Mouse (Mus musculus) cerebellum, adult 11-12 months (tissue): ENCODE measurements at regions not wholly inside any gene's neighbourhood (a gene's known extent, or its start where the extent isn't known, plus 50 kb on each side); places are given as distances from the start of the nearest gene placed in this dataset.

ENCODE experiments used
- DNase-seq: peaks from one replicate; pipeline ENCODE4 v3.0.0; 2022

DNA sequence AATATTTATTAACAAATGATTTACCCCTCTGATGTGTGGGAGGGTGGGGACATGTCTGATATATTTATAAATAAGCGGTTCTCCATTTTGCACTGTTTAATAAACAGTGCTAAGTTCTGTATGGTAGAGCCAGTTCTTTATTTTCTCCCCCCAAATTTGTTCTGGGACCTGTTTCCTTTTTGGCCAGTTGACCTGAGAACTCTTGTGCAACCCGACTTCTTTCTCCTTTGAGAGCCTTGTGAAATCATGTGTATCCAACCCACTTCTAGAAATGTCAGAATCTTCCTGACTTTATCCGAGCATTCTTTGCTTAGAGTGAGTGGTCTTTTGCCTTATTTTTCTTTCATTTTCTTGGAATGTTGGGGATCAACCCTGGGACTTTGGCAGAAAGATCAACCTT, 102.6 kb upstream of the Tgfbr2 start:
- DNase-seq = no peak

DNA sequence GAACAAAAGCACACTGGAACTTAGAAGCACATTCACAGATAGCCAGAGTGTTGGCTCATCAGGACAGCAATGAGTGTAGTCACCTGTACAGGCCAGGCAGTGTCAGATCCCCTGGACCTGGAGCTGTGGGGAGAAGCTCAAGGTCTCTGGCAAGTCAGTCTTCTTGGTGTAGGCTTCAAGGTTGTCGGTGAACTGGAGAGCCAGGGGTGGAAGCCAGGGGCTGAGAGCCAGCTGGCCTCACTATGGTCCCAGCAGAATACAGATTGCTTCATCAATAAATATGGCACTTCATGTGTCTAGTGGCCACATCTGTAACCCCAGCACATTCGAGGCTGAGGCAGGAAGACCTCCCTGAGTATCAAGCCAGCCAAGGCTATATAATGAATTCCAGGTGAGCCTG, 101.0 kb upstream of the Tgfbr2 start:
- DNase-seq = no peak

DNA sequence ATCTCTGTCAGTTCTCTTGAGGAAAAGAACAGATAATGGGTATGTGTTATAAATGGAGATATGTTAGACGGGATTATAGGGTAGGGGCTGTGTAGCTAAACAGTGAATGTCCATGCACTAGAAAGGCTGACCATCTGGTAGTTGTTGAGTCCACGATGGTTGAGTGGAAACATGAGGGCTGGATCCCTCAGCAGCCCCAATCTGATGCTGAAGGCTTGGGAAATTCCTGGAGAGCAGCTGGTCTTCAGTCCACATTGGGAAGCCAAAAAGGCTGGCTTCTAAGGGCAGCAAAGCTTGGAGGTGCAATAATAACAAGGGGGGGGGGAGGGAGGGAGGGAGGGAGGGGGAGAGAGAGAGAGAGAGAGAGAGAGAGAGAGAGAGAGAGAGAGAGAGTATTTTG, 97.3 kb upstream of the Tgfbr2 start:
- no peak for DNase-seq

DNA sequence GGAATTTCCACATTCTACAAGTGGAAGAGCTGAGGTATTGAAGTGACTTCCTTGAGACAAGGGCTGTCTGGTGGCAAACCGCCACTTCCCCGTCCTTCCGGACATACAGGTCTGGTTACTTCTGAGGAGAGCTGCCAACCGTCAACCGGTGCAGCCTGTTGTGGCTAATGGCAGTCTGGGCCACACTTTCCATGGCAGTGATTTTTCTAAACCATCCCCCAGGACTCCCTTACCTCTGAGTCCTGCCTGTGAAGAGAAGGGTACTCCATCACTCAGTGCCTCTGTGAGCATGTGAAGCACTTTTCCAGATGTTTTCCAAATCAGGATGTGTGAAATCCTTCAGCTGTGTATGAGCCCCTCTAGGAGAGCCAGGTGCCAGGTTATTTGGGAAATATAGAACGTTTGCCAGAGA, 95.3 kb upstream of the Tgfbr2 start:
- no peak for DNase-seq

DNA sequence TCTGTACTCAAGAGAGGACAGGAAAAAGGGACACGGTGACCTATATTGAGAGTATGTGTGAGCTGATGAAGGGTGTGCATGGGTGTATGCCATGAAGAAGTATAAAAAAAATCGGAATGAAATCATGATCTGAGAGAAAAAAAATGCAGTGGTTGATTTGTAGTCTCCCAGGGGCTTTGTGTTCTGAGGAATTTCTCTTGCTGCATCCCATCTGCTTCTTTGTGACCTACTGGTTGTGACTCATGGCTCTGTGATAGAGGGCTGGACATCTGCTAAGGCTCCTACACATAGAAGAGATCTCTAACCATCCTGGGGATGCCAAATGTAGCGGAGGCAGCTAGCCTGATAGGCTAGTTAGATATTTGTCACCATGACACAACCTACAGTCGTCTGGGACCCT, 92.3 kb upstream of the Tgfbr2 start:
- DNase-seq = no peak

DNA sequence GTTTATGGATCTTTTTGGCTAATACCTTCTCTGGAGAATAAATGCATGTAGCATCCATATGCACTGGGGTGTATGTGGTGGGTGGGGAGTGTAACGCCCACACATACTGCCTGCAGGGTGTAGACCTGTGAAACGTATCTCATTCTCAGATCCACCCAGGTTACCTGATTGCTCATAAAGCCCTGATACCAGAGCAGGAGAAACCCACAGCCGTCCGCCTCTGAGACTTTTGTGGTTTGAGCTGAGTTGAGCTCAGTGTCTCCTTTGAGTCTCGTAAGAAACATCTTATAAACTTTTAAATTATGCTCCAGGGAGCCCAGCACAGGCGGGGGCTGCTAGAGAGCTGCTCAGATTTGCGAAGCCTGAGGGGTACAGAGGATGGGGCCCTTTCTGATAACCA, 88.7 kb upstream of the Tgfbr2 start:
- no peak for DNase-seq

DNA sequence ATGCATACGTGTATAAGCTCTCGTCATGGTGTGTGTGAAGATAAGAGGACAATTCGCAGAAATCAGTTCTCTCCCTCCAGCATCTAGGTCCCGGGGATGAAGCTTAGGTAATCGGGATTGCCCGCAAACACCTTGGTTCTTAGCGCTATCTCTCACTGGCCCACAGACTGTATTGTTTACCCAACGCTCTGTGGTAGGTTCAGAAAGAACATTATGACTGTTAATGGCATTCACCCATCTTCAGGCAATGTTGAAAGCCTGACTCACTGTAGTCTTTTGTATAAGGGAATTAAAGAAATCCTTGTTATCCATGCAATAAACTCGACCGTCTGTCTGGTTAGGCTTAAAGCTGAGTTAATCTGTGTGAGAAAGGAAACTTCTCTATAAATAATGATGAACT, 84.4 kb upstream of the Tgfbr2 start:
- DNase-seq = no peak

DNA sequence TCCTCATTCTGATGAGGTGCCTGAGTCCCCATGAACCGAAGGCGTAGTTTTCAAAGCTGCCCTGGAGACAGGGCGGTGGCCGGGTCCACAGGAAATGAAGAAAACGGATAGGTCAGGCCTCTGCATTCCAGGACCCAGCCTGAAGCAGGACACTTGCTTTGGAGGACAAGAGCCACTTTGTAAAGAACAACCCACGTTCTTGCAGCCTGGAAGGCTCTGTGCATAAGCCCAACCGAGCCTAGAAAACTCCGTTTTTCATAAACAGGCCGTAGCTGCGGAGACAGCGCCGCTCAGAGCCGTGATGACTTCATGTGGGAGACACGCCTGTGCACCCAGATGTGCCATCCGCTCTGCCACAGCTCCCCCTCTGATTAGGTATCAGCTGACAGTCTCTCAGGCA, 78.4 kb upstream of the Tgfbr2 start:
- DNase-seq = peak; percentile 11

DNA sequence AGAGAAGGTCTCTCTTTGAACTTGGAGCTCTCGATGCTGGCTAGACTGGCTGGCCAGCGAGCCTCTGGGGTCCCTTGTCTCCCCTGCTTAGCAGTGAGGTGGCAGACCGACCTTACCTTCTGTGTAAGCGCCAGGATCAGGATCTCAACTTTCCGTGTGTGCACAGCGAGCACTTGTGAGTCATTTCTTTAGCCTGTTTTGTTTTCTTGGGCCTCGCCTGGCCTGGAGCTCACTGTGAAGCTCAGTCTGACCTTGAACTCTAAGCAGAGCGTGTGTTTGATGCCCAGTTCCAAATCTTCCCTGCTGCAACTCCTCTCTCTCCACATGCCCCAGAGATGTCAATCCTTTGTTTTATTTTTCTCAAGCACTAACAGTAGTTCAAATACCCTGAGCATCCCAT, 77.6 kb upstream of the Tgfbr2 start:
- DNase-seq = no peak

DNA sequence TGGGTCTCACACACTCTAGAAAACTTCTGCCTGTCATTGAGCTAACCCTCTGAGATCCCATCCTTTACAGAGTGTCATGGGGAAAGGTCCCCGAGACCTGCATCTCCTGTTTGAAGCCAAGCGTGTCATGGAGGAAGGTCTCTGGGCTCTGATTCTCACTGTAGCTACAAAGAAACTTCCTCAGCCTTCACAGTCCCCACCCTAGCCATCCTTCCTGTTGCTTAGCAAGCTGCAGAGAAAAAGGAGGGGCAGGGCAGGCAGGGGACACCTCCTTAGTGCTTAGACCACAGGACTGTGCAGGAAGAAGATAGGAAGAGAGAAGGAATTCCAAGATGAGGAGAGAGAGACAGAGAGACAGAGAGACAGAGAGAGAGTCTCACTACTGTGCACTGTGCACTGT, 74.6 kb upstream of the Tgfbr2 start:
- DNase-seq = no peak

DNA sequence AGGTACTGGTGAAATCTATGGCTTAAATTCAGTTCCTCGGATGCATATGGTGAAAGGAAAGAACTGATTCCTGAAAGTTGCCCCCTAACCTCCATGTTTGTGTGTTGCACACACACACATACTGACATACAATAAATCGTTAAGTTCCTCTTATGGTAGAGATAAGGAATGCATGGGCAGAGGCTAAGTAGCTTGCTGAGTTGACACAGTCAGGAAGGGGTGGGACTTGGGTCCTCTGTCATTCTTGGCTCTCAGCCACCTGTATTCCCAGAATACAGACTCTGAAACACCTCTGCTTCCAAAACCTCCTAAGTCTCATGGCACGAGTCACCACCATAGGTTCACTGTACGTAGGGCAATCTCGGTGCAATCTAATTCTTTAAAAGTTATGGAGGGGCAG, 70.0 kb upstream of the Tgfbr2 start:
- DNase-seq = no peak

DNA sequence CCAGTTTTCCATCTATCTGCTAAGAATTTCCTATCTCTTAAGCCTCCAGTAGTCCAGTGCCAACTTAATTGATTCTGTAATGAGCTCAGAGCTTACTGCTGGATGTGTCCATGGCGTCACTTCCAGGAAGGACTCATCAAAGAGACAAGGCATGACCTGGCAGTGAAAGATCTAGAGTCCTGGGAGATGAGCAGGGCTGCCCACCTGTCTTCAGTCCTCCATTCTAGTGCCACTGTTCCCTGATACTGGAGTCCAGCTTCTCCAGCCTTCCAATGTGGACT, 69.4 kb upstream of the Tgfbr2 start:
- DNase-seq = no peak

DNA sequence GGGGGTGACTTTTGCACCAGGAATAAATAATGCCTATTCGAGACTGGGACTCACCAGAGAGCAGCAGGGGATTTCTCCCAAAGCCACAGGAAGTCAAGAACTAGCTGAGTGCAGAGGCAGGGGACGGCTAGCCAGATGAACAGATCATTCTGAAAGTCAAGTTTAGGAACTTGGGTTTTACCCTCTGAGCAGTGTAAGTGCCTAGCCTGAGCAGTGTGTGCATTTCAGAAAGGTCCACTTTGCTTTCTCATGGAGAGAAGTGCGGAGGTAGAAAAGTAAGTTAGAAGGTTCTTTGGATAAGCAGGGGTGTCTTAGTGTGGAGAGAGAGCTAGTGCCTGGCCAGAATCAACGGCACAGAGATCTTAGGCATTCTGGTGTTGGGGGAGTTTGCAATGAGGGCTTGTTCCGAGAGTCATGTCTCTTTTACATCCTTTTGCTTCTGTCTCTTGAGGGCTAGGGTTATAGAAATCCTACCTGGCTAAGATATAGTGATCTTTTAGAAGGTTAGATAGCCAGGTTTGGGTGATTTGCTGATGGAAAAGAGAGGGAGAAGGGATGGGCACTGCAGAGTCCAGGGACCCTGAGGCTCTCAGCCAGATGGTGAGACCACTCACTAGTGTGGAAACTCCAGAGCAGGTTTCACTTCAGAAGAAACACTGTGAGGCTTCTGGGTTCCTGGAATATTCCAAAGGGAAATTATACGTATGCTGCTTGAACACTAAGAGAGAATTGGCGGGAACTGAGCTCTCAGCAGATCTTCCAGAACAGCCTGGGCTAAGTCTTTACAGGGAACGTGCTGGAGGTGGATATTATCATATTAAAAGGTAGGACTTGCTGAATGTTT, 68.8 kb upstream of the Tgfbr2 start:
- DNase-seq = no peak

DNA sequence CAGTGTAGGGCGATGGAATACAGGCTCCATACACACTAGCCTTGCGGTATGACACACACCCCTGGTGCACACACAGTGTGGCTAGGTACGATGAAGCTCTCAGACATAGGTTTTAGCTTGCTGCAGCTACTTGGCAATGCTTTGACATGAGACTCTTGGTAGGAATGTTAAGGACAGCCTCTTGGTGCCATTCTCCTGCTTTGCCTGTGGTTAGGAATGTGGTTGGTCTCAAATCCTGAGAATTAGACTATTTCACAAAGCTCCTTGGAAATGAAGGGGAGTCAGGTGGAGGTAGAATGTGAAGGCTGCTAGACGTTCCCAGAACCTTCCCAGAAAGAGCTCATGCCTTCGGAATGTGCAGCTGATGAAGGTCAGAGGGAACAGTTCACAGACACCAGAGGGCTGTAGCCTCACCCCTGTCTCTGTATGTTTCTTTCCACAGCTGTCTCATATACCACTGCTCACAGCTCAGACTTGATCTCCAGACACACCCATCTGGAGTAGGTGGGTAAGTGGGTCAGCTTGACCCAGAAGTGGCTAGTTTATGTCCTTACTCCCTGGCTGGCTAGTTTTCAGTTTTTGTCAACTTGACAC, 66.9 kb upstream of the Tgfbr2 start:
- DNase-seq = no peak

DNA sequence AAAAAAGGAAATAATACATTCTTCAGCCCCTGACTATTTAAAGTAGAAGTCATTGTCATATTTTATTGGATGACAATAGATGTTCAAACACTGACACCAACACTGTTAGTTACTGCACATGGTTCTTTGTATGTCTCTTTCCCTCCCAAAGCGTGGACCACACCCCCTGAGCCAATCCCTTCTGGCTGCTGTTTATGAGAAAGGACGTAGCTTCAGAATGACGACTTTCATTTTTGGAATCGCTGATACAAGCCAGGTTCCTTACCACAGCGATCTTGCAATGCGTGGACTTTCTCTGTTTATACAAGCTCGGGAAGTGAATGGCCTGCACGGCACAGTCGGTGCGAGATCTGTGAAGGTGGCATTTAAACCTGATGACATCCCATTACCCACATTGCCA, 66.1 kb upstream of the Tgfbr2 start:
- no peak for DNase-seq

DNA sequence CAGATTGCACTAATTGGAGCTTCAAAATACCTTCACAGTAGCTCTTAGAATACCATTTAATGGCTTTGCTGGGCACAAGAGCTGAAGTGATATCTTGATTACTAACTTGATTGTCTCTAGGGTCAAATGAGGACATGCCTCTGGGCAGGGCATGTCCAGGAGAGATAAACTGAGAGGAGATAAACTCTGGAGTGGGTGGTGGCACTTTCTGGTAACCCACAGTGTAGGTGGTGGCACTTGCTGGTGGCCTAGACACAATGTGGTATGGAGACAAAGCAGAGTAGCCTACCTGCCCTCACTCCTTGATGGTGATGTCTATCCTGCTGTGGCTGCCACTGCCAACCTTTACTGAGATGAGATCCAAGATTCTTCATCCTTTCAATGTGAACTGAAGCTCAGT, 61.7 kb upstream of the Tgfbr2 start:
- DNase-seq = no peak

DNA sequence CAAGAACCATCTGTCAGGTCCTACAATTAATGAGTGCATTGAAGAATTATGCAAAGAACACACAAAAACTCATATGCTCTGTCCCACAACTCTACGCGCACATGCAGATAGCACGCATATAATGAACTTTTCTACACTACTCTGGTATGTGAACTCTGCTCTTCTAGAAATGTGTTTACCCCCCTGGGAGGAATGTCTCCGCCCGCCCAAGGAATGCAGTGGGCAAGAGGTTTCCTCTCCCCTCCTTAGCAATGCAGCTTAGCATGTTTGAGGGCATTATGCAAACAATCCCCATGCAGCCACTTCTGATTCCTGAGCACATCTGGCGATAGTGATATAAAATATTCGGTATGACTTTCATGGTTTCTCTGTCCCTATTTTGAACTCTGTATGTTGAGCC, 59.0 kb upstream of the Tgfbr2 start:
- DNase-seq = no peak

DNA sequence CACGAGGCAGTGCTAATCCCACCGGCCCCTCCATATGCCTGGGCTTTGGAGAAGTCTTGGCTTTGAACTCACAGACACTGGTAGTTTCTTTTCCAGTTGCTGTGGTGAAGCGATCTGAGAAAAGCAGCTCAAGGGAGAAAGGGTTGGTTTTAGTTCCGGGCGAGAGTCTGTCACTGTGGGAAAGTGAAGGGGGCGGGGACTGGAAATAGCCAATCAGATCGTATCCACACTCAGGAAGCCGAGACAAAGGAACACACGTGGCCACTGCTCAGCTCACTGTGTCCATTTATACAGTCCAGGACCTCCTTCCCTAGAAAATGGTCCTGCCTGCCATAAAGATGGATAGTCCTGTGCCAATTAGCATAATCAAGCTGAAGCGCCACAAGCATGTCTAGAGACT, 57.2 kb upstream of the Tgfbr2 start:
- DNase-seq = no peak

DNA sequence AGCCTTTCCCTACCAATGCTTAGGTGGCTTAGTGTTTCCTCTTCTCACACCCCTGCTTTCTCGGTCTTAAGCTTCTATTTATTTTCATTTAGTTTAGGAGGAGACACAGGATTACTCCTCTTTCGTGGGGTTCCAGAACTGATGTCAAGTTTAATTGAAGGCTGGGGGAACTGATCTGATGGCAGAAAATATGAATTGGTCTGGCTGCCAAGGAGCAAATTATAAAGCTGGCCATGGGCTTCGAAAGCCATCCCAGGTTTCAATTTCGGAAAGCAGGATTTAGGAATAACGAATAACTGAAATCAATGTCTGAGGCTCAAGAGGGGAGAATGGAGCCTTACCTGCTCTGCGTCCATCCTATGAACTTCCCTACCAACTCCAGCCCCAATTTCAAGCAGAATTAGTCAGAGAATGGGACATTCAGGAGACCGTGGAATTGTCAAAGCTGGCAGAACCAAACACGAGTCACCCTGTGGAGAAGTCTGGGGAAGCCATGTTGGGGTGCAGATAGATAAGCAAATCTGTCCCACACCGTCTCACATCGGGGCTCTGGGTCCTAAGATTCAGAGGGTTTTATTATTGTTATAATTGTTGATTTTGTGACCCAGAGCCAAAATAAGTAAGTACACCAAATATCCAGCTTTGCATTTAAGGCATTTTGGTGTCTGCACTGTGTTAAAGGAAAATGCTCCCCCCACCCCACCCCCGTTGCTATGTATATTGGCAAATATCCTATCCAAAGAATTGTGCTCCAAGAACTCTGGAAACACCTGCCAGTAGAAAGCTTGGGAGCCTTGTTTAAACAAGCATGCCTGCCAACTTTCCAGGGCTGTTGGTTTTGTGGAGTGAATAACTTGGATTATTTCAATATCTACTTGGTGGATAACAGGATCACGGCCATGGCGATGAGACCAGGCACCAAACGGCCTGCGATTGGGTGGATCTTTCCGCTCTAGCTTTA, 56.5 kb upstream of the Tgfbr2 start:
- DNase-seq = no peak

DNA sequence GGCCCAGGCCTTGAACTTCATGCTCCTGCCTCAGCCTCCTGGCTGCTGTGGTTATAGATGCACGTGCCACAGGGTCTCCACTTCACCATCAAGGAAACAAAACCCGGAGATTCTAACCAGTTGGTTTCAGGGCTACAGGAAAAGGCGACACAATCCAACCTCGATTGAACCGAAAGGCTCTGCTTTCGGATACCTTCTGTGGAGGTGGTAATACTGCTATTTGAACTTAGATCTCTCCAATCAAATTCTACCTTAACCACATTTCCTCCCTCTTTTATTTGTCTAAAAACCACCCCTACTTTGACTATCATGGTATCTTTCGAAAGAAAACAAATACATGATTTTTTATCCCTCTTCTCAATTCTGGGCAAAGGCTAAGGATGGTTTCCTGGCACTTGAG, 55.2 kb upstream of the Tgfbr2 start:
- DNase-seq = no peak

DNA sequence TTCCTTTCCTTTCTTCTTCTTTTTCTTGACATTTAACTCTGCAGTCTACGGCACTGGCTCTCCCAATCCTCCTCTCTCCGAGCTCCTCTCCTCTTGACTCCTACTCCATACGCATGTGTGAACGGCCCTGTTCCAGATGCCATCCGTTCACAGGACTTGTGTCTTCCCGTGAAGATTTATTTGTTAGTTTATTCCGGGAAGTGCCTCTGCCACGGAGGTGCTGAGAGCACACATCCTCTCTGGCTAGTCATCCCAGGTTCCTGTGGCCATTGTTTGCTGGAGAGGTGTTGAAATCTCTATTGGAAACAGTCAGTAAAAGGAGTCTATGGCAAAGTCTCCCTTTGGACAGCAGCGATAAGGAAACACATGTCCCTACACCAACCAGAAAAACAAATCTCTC, 53.3 kb upstream of the Tgfbr2 start:
- no peak for DNase-seq

DNA sequence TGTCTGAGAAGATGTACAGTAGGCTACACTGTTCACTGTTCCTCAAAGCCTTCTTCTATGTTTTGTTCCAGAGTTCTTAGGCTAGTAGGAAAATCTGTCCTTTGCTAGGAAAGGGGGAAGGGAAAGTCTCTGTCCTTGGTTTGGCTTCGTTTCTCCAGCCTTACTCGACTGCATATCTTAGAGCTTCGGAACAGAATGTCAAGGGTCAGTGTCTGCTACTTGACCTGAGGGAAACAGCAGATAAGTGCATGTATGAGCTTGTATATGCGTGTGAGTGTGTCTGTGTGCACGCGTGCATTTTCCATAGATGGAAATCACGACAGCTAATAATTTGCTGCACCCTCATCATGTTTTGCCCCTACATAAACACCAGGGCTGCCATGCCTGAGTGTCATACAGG, 52.6 kb upstream of the Tgfbr2 start:
- no peak for DNase-seq
